In genomic region chr2:30985111-30986020, GRCm38 (mm10) we compare ENCODE assay signal across 9 mouse cellular contexts. TPM values are rescaled to one million over a fixed set of nuclear protein-coding genes. Genes with fewer than 3 reads are reported as not detected.
DNase-seq lines count a peak whose midpoint lies in the region; ATAC-seq and TF ChIP-seq lines count a peak whose summit lies in the region.
"Had no signal": no experiment of that assay in that cellular context is flagged by ENCODE, and none has a peak within 500 bp of the region (broad histone marks: within the 10 kb centered on the region; RNA-seq: fewer than 3 reads in every experiment).

No protein-coding gene starts in this region.

- peak overlapping the region; percentile 54 for H3K4me3 ChIP-seq in E14TG2a.4 (replicated peaks; ENCODE audit: low read length)
- no peak overlapping the region for H3K4me3 ChIP-seq in kidney, adult 2 months (ENCODE audit: insufficient read depth, low read depth, low read length)
- H3K4me3 ChIP-seq in lung, embryonic 15.5 days = no peak overlapping the region
- no peak overlapping the region for H3K4me3 ChIP-seq in midbrain, embryonic 14.5 days (replicated peaks; ENCODE audit: low read depth, low read length)
- H3K4me3 ChIP-seq: limb, embryonic 15.5 days had no signal

- H3K9me3 ChIP-seq in E14TG2a.4 (ENCODE audit: low read length) = no peaks in the 10 kb centered on the region
- no peaks in the 10 kb centered on the region for H3K9me3 ChIP-seq in lung, embryonic 15.5 days
- H3K9me3 ChIP-seq in midbrain, embryonic 14.5 days (ENCODE audit: control insufficient read depth, low read length) = no peaks in the 10 kb centered on the region
- H3K9me3 ChIP-seq: limb, embryonic 15.5 days had no signal

- no peak for TF ChIP-seq POLR2A in kidney, adult 2 months (IDR thresholded peaks at IDR 0.05; ENCODE audit: low read depth, low read length)

- no peaks in the 10 kb centered on the region for H3K27me3 ChIP-seq in E14TG2a.4 (ENCODE audit: insufficient read depth, low read length)
- no peaks in the 10 kb centered on the region for H3K27me3 ChIP-seq in kidney, adult 2 months (replicated peaks; ENCODE audit: control insufficient read depth, insufficient read depth, low read length)
- no peaks in the 10 kb centered on the region for H3K27me3 ChIP-seq in lung, embryonic 15.5 days
- H3K27me3 ChIP-seq in midbrain, embryonic 14.5 days (ENCODE audit: control insufficient read depth, insufficient read depth, low read length) = no peaks in the 10 kb centered on the region
- H3K27me3 ChIP-seq: limb, embryonic 15.5 days had no signal

- peaks cover 47% of the 10 kb centered on the region for H3K4me1 ChIP-seq in E14TG2a.4 (replicated peaks; ENCODE audit: low read depth, low read length)
- H3K4me1 ChIP-seq in kidney, adult 2 months (ENCODE audit: control insufficient read depth, insufficient read depth, low read length) = peaks cover 9% of the 10 kb centered on the region
- H3K4me1 ChIP-seq in lung, embryonic 15.5 days = peaks cover 31% of the 10 kb centered on the region
- H3K4me1 ChIP-seq in midbrain, embryonic 14.5 days (ENCODE audit: control insufficient read depth, insufficient read depth, low read length) = peaks cover 16% of the 10 kb centered on the region; the same call in 1 of the 2 replicates

- peaks cover 19% of the 10 kb centered on the region for H3K36me3 ChIP-seq in E14TG2a.4 (ENCODE audit: insufficient read depth, low read length)
- no peaks in the 10 kb centered on the region for H3K36me3 ChIP-seq in kidney, adult 2 months (ENCODE audit: control insufficient read depth, insufficient read depth, low read length)
- H3K36me3 ChIP-seq in lung, embryonic 15.5 days = no peaks in the 10 kb centered on the region
- peaks cover 6% of the 10 kb centered on the region for H3K36me3 ChIP-seq in midbrain, embryonic 14.5 days (ENCODE audit: control insufficient read depth, insufficient read depth, low read length)

- peak; percentile 29 to 37 for DNase-seq in frontal cortex, postnatal 36 days (ENCODE audit: low spot score in 2 of 2)
- DNase-seq in frontal cortex, postnatal 14 days (ENCODE audit: low spot score in 2 of 2) = no peak
- peak; percentile 65 for DNase-seq in c-Kit-positive CD71-positive TER-119-positive erythroid progenitor cells, embryonic 14.5 days (ENCODE audit: low spot score)
- DNase-seq in kidney, adult 2 months = peak; percentile 87
- peak; percentile 36 to 49 for DNase-seq in thymus, postnatal 10 days (ENCODE audit: low spot score in 2 of 2)
- no peak for DNase-seq in midbrain, embryonic 14.5 days

- H3K4me2 ChIP-seq in lung, embryonic 15.5 days = peak overlapping the region; percentile 30
- H3K4me2 ChIP-seq in midbrain, embryonic 14.5 days (ENCODE audit: low read length) = no peak overlapping the region
- H3K4me2 ChIP-seq: limb, embryonic 15.5 days had no signal

- no peak for ATAC-seq in lung, embryonic 15.5 days (ENCODE audit: borderline replicate concordance, extremely low read depth, low FRiP score, low TSS enrichment)
- no peak for ATAC-seq in midbrain, embryonic 14.5 days (ENCODE audit: low FRiP score, low TSS enrichment)

- TF ChIP-seq CTCF in E14TG2a.4 (conservative IDR thresholded peaks at IDR 0.05; ENCODE audit: low read length) = no peak
- no peak for TF ChIP-seq CTCF in kidney, adult 2 months (conservative IDR thresholded peaks at IDR 0.05; ENCODE audit: insufficient read depth, insufficient read length, low read depth, low read length)

- no peak overlapping the region for H3K9ac ChIP-seq in lung, embryonic 15.5 days
- no peak overlapping the region for H3K9ac ChIP-seq in midbrain, embryonic 14.5 days (replicated peaks; ENCODE audit: low read length)
- H3K9ac ChIP-seq: limb, embryonic 15.5 days had no signal

- H3K27ac ChIP-seq in kidney, adult 2 months (ENCODE audit: insufficient read depth, low read depth, low read length) = 0 out of 2 replicates have a peak overlapping the region, but pooled peaks have one; percentile 37
- peak overlapping the region; percentile 67; the same call in 1 of the 2 replicates for H3K27ac ChIP-seq in lung, embryonic 15.5 days
- H3K27ac ChIP-seq in midbrain, embryonic 14.5 days (replicated peaks; ENCODE audit: low read depth, low read length) = no peak overlapping the region
- H3K27ac ChIP-seq: limb, embryonic 15.5 days had no signal

- 33% methylated on average over 17 of the region's 17 CpGs for WGBS in kidney, adult 2 months
- WGBS in lung, embryonic 15.5 days = 19% methylated on average over 17 of the region's 17 CpGs
- 27% methylated on average over 17 of the region's 17 CpGs for WGBS in midbrain, embryonic 14.5 days

RNA-seq across cellular contexts. Expression of gene Usp20, which starts 3.3 kb away (rescaled TPM):
- polyA plus RNA-seq in kidney, adult 2 months (2012; rRNA removed) = 40.0 and 43.9 TPM in 2 replicates
- polyA plus RNA-seq in lung, embryonic 15.5 days (2015; fragmentation: Nextera tagmentation; extraction: Ambion mirVana) = 14.8 and 16.6 TPM in 2 replicates
- polyA plus RNA-seq in midbrain, embryonic 14.5 days (2014; fragmentation: Nextera tagmentation; extraction: Ambion mirVana) = 28.5 and 35.8 TPM in 2 replicates

RNA-seq across cellular contexts. Expression of gene BC005624, which starts 3.4 kb away (rescaled TPM):
- polyA plus RNA-seq in kidney, adult 2 months (2012; rRNA removed) = 21.6 and 27.3 TPM in 2 replicates
- polyA plus RNA-seq in lung, embryonic 15.5 days (2015; fragmentation: Nextera tagmentation; extraction: Ambion mirVana) = 55.6 and 56.9 TPM in 2 replicates
- polyA plus RNA-seq in midbrain, embryonic 14.5 days (2014; fragmentation: Nextera tagmentation; extraction: Ambion mirVana) = 68.2 and 78.7 TPM in 2 replicates

RNA-seq across cellular contexts. Expression of gene Tor1a, which starts 17.6 kb away (rescaled TPM):
- 40.8 and 45.0 TPM in 2 replicates for polyA plus RNA-seq in kidney, adult 2 months (2012; rRNA removed)
- 79.3 and 79.4 TPM in 2 replicates for polyA plus RNA-seq in lung, embryonic 15.5 days (2015; fragmentation: Nextera tagmentation; extraction: Ambion mirVana)
- 81.2 and 89.5 TPM in 2 replicates for polyA plus RNA-seq in midbrain, embryonic 14.5 days (2014; fragmentation: Nextera tagmentation; extraction: Ambion mirVana)

RNA-seq across cellular contexts. Expression of gene Tor1b, which starts 32.6 kb away (rescaled TPM):
- 22.4 and 22.7 TPM in 2 replicates for polyA plus RNA-seq in kidney, adult 2 months (2012; rRNA removed)
- polyA plus RNA-seq in lung, embryonic 15.5 days (2015; fragmentation: Nextera tagmentation; extraction: Ambion mirVana) = 38.6 and 38.7 TPM in 2 replicates
- polyA plus RNA-seq in midbrain, embryonic 14.5 days (2014; fragmentation: Nextera tagmentation; extraction: Ambion mirVana) = 19.3 and 19.4 TPM in 2 replicates

RNA-seq across cellular contexts. Expression of gene Ptges, which starts 55.7 kb away (rescaled TPM):
- polyA plus RNA-seq in kidney, adult 2 months (2012; rRNA removed) = 36.3 and 45.2 TPM in 2 replicates
- 19.3 and 24.1 TPM in 2 replicates for polyA plus RNA-seq in lung, embryonic 15.5 days (2015; fragmentation: Nextera tagmentation; extraction: Ambion mirVana)
- polyA plus RNA-seq in midbrain, embryonic 14.5 days (2014; fragmentation: Nextera tagmentation; extraction: Ambion mirVana) = 3.2 and 4.2 TPM in 2 replicates

Comparison
In these comparisons a context has a peak if more than half of its experiments do, and no peak if none do; other contexts are left out.
1. DNase-seq: peak in frontal cortex, postnatal 36 days (2 of 2), c-Kit-positive CD71-positive TER-119-positive erythroid progenitor cells, embryonic 14.5 days (single experiment), kidney, adult 2 months (single experiment) and thymus, postnatal 10 days (2 of 2); none in frontal cortex, postnatal 14 days (0 of 2) and midbrain, embryonic 14.5 days (single experiment).